Mouse (Mus musculus): Measurements from ENCODE around the gene Ak7. TPM values are rescaled to one million over a fixed set of nuclear protein-coding genes. Genes with fewer than 3 reads are reported as not detected.

Gene Ak7
- polyA plus RNA-seq, 1 experiment from 2014 or later: 0.78 TPM

DNA sequence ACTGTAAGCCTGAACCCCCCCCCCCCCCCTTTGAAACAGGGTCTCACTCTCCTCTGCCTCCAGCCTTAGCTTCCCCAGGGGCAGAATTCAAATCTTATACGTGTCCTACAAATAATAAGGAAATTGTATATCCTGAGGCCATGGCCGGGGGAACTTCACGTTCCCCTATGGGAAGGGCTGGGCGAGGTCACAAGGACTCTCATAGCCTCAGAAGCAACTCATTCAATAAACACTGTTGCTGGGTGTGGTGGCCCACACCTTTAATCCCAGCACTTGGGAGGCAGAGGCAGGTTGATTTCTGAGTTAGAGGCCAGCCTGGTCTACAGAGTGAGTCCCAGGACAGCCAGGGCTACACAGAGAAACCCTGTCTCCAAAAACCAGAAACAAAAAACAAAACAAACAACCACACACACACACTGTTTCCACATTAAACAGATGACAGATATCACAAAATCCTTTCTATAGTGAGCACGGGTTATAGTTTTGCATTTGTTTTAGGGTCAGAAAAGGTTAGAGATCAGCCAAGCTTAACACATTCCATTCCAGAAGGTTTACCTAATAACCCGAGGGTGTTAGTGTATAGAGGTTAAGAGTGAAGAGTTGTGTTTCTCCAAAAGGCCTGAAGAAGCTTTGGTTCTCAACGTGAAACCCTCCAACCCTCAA is 29.6 kb downstream of the Ak7 start:
- Histone ChIP-seq H3K27ac (no peak overlapping the region), H3K9ac (no peak overlapping the region), H3K4me1 (no peaks in the 10 kb centered on the region), H3K4me3 (replicated peaks) (no peak overlapping the region), H3K36me3 (replicated peaks) (no peaks in the 10 kb centered on the region), H3K27me3 (no peaks in the 10 kb centered on the region), H3K4me2 (no peak overlapping the region), H3K9me3 (no peaks in the 10 kb centered on the region)
- no peak for ATAC-seq (ENCODE audit: low FRiP score)
- WGBS: 72% methylated on average over 7 of the region's 7 CpGs

DNA sequence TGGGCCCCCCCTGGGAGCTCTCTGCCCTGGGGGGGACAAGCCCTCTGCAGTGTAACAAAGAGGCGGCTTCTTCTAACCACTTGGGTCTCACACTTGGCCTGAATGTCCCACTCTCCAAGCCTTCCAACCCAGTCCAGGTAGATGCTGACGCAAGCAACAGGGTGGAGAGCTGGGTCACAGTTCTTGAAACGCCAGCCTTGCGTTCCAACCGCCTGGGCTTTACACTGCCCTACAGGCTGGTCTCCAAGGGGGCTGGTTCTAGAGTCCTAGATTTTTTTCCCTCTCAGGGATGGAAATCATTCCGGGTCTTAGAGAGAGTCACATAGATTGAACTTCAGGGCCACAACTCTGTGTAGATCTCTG is 30.1 kb downstream of the Ak7 start:
- no peaks in the 10 kb centered on the region for H3K4me1 ChIP-seq
- no peaks in the 10 kb centered on the region for H3K36me3 ChIP-seq (replicated peaks)
- no peaks in the 10 kb centered on the region for H3K27me3 ChIP-seq
- no peak for ATAC-seq (ENCODE audit: low FRiP score)
- no peak overlapping the region for H3K27ac ChIP-seq
- no peak overlapping the region for H3K9ac ChIP-seq
- 90% methylated on average over 6 of the region's 6 CpGs for WGBS
- no peak overlapping the region for H3K4me2 ChIP-seq
- H3K4me3 ChIP-seq (replicated peaks): no peak overlapping the region
- no peaks in the 10 kb centered on the region for H3K9me3 ChIP-seq

DNA sequence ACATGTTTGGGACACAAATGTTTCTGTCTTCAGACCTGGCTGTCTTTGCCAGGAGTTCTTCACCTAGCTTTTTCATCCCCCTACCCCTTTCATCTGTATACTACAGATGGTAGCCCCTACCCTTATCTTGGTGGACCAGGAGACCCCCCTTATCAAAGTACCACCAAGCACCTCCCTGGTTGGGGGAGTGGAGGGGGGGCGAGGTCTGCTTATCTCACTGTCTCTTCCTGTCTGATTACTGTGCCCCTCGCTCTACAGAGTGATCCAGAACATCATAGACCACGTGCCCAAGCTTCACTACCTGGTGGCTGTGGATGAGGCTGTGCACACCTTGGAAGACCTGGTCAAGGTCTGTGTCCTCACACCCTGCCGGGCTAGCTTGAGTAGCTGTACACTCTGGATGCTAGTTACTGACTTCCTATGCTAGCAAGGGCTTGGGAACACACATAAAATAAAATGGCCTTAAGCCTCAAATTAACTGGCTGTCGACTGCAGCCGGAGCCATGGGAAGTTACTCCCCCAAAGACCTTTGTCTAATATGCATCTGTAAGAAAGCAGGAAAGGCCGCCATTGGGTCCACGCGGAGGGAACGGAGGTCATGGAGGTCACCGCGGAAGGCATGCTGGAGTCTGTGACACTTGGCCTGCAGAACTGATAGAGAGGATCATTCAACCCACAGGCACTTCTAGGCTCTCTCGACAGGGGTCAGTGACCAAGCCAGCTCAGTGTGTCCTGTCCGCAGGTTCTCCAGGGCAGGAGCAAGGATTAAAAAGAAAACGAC is 32.7 kb downstream of the Ak7 start:
- Histone ChIP-seq H3K4me1 (no peaks in the 10 kb centered on the region), H3K9me3 (no peaks in the 10 kb centered on the region), H3K4me3 (replicated peaks) (no peak overlapping the region), H3K4me2 (no peak overlapping the region), H3K9ac (no peak overlapping the region), H3K27ac (no peak overlapping the region), H3K27me3 (no peaks in the 10 kb centered on the region), H3K36me3 (replicated peaks) (no peaks in the 10 kb centered on the region)
- 88% methylated on average over 15 of the region's 15 CpGs for WGBS
- ATAC-seq (ENCODE audit: low FRiP score): no peak

DNA sequence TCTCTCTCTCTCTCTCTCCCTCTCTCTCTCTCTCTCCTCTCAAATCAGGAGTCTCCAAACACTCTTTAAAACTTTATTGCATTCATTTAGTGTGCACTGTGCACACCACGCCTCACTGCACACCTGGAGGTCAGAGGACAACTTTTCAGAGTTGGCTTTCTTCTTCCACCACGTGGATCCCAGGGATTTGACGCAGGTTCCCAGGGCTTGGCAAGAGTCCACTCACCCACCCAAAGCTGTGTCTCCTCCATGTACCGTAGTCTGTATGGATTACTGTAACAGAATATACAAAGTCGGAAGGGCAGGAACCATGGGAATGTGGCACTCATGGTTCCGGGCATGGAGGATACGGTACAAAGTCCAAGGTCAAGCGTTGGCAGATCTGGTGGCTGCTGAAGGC is 33.9 kb downstream of the Ak7 start:
- Histone ChIP-seq H3K36me3 (replicated peaks) (no peaks in the 10 kb centered on the region), H3K27me3 (no peaks in the 10 kb centered on the region), H3K9ac (no peak overlapping the region), H3K4me3 (replicated peaks) (no peak overlapping the region), H3K4me2 (no peak overlapping the region), H3K9me3 (no peaks in the 10 kb centered on the region), H3K27ac (no peak overlapping the region), H3K4me1 (no peaks in the 10 kb centered on the region)
- ATAC-seq (ENCODE audit: low FRiP score): no peak
- WGBS: 91% methylated on average over 8 of the region's 8 CpGs

DNA sequence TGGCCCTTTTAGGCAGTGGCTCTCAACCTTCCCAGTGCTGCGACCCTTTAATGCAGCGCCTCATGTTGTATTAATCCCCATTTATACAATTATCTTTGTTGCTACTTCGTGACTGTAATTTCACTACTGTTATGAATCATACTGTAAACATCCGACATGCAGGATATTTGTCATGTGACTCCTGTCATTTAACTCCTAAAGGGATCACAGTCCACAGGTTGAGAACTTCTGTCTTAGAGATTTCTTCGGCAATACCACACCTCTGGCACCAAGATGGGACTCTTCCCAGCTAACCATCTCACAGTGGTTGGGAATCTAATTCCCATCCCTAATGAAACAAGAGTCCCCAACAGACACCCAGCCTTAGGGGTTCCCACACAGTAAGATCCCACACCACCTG is 42.3 kb downstream of the Ak7 start:
- WGBS: 92% methylated on average over 5 of the region's 5 CpGs
- H3K9ac ChIP-seq: no peak overlapping the region
- ATAC-seq (ENCODE audit: low FRiP score): no peak
- H3K9me3 ChIP-seq: no peaks in the 10 kb centered on the region
- H3K4me3 ChIP-seq (replicated peaks): no peak overlapping the region
- no peak overlapping the region for H3K27ac ChIP-seq
- H3K27me3 ChIP-seq: no peaks in the 10 kb centered on the region
- H3K4me2 ChIP-seq: no peak overlapping the region
- H3K36me3 ChIP-seq (replicated peaks): no peaks in the 10 kb centered on the region
- no peaks in the 10 kb centered on the region for H3K4me1 ChIP-seq

DNA sequence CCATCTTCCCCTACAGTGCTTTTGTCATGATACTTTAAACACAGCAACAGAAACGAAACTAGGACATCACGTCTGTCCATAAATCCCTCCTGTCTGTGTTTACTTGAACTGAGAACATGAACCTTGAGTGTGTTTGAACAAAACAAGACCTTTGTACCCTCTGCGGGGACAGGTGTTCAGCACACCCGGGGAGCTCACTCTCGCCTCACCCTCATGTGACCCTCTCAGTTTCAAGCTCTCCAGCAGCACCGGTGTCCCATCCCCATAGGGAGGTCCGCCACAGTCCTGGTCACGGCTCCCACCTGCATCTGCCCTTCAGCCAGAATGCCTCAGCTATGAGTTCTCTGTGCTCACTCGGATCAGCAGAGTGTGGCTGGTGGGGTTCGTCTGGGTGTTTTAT is 48.0 kb downstream of the Ak7 start:
- H3K36me3 ChIP-seq (replicated peaks): no peaks in the 10 kb centered on the region
- H3K4me1 ChIP-seq: 0 out of 2 replicates have a peak, but pooled peaks cover 4% of the 10 kb centered on the region
- H3K27me3 ChIP-seq: no peaks in the 10 kb centered on the region
- 0 out of 2 replicates have a peak, but pooled peaks cover 3% of the 10 kb centered on the region for H3K9me3 ChIP-seq
- H3K4me3 ChIP-seq (replicated peaks): no peak overlapping the region
- ATAC-seq (ENCODE audit: low FRiP score): no peak
- H3K27ac ChIP-seq: no peak overlapping the region
- no peak overlapping the region for H3K4me2 ChIP-seq
- 94% methylated on average over 10 of the region's 10 CpGs for WGBS
- H3K9ac ChIP-seq: no peak overlapping the region

DNA sequence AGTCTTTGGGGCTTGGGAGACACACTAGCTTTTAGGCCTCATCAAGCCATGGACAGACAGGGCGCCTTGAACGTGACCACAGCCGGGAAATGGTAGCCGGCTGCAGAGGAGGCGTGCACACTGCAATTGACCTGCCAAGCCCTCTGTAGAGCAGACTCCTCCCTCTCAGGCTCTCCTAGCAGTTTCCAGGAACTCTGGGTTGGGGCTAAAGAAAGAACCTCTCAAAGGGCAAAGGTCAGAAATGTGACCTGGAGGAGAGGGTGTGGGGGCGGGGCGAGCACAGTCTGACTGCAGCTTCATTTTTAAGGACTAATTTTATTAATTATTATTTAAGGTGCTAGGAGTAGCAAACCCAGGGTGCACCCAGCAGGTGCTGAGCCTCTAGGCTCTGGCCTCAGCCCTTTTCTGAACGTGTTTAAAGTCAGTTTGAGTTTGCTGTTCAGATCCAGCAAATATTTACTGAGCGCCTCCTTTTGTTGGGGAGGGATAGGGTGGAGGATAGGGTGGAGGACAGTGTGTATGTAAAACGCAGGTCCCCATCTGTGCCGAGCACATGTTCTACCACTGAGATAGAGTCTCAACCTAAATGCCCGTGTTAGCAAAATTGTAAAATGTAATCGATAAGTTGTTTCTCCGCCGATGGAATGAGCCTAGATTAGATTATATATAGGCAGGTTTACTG is 52.2 kb downstream of the Ak7 start:
- H3K9ac ChIP-seq: no peak overlapping the region
- 0 out of 2 replicates have a peak, but pooled peaks cover 4% of the 10 kb centered on the region for H3K4me1 ChIP-seq
- ATAC-seq (ENCODE audit: low FRiP score): no peak
- 0 out of 2 replicates have a peak, but pooled peaks cover 3% of the 10 kb centered on the region for H3K9me3 ChIP-seq
- no peak overlapping the region for H3K4me2 ChIP-seq
- WGBS: 48% methylated on average over 15 of the region's 15 CpGs
- no peaks in the 10 kb centered on the region for H3K27me3 ChIP-seq
- H3K36me3 ChIP-seq (replicated peaks): no peaks in the 10 kb centered on the region
- no peak overlapping the region for H3K27ac ChIP-seq
- H3K4me3 ChIP-seq (replicated peaks): no peak overlapping the region

DNA sequence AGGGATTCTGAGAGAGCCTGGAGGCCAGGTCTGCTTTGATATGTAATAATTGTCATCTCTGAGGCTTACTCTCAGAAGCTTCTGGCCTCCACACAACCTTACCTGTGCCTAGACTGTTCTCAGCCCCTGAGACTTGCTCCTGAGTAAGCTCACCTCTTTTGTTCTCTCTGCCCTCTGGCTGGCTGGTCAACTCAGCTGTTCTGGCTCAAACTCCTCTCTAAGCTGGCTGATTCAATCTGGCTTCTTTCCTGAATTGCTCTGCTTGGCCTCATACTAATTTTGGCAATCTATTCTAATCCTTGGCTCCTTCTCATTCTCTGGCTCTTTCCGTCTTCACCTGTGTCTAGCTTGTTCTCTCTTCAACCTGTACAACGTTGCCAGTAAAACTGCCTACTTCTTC is 53.1 kb downstream of the Ak7 start:
- 85% methylated on average over 2 of the region's 2 CpGs for WGBS
- no peak for ATAC-seq (ENCODE audit: low FRiP score)

DNA sequence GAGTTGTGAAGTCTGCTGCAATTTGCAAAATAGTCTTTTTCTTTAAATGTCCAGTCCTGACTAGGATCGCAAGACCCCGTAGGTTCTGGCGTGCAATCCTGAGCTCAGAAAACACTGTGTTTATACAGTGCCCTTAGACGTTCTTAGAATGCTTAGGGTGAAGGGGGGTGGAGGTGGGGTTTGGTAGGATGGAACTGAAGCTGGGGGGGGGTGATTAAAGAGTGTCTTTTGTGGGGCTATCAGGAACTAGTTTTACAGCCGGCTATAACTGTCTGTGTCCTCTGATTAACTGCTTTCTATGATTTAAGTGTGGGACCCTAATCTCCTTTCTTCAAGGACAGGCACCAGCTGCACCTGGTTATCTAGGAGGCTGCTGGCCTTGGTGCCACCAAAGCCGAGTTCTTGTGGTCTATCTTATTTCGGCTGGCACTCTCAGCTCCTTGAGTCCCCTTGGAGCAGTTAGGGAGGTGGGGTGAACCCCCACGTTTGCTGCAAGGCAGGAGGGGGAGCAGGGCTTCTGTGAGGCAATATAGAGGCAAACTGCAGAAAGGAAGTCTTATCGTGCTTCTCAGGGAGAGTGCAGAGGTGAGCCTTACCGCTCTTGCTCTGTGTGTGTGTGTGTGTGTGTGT is 54.2 kb downstream of the Ak7 start:
- Histone ChIP-seq H3K4me2 (no peak overlapping the region), H3K9ac (no peak overlapping the region), H3K9me3 (0 out of 2 replicates have a peak, but pooled peaks cover under 1% of the 10 kb centered on the region), H3K4me1 (0 out of 2 replicates have a peak, but pooled peaks cover 4% of the 10 kb centered on the region), H3K27ac (no peak overlapping the region), H3K4me3 (replicated peaks) (no peak overlapping the region), H3K27me3 (no peaks in the 10 kb centered on the region), H3K36me3 (replicated peaks) (no peaks in the 10 kb centered on the region)
- ATAC-seq (ENCODE audit: low FRiP score): no peak
- WGBS: 80% methylated on average over 10 of the region's 10 CpGs

More for the DNA sequence above, 53.1 kb downstream of the Ak7 start:
- Histone ChIP-seq H3K9me3 (0 out of 2 replicates have a peak, but pooled peaks cover 3% of the 10 kb centered on the region), H3K36me3 (replicated peaks) (no peaks in the 10 kb centered on the region), H3K4me2 (no peak overlapping the region), H3K27ac (no peak overlapping the region), H3K9ac (no peak overlapping the region), H3K27me3 (no peaks in the 10 kb centered on the region), H3K4me1 (0 out of 2 replicates have a peak, but pooled peaks cover 4% of the 10 kb centered on the region), H3K4me3 (replicated peaks) (no peak overlapping the region)

DNA sequence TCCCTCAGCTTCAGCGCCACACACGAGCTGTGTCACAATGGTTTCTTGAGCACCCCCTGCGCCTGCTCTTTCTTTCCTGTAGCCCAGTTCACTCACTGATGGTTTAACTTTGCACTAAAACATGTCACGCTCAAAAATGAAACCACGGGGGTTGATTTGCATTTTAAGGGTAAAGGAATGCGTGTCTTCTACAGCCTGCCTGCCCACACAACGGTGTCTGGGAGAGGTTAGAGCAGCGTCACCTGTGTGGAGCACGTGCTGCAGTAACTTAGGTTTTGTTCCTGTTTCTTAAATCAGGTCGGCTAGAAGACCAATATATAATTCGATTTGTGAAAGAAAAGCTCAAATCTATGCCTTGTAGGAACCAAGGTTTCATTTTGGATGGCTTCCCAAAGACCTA is 55.4 kb downstream of the Ak7 start:
- H3K9ac ChIP-seq: no peak overlapping the region
- no peaks in the 10 kb centered on the region for H3K9me3 ChIP-seq
- H3K4me1 ChIP-seq: 0 out of 2 replicates have a peak, but pooled peaks cover 4% of the 10 kb centered on the region
- WGBS: 77% methylated on average over 11 of the region's 11 CpGs
- H3K27ac ChIP-seq: no peak overlapping the region
- H3K4me3 ChIP-seq (replicated peaks): no peak overlapping the region
- no peak overlapping the region for H3K4me2 ChIP-seq
- no peaks in the 10 kb centered on the region for H3K36me3 ChIP-seq (replicated peaks)
- H3K27me3 ChIP-seq: no peaks in the 10 kb centered on the region
- ATAC-seq (ENCODE audit: low FRiP score): no peak

DNA sequence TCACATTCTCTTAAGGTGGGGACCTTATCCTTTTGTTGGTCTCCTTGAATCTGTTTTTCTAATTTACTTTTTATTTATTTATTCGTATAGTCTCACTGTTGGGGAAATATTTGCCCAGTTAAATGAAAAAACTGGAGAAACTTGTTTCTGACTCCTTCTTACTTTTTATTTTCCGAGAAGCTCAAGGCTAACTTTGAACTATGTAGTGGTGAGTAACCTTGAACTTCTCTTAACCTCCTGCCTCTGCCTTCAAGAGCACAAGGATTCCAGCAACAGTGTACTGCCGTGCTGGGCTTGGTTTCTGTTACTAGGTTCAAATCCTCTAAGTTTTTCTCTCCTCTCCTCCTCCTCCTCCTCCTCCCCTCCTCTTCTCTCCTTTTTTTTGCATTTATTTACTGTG is 55.9 kb downstream of the Ak7 start:
- no peak overlapping the region for H3K9ac ChIP-seq

DNA sequence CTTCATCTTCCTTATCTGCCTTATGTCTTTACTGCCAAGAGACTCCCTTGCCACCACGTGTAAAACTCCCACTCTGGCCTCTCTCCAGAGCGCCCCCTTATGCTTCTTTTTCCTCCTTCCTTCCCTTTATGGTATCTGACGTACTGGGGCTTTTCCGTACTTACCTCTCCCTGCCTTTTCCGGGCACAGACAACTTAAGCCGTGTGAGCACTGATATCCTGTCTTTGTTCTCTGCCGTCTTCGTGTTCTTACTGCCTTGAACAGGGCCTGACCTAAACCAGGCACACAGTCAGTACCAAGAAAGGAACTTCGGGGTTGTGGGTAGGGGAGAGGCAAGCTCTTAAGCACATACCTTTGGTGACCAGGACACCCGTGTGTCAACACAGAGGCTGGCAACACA is 63.9 kb downstream of the Ak7 start:
- H3K27ac ChIP-seq: no peak overlapping the region
- H3K9ac ChIP-seq: no peak overlapping the region
- 77% methylated on average over 10 of the region's 10 CpGs for WGBS
- no peaks in the 10 kb centered on the region for H3K36me3 ChIP-seq (replicated peaks)
- H3K4me3 ChIP-seq (replicated peaks): no peak overlapping the region
- H3K4me1 ChIP-seq: no peaks in the 10 kb centered on the region
- no peak for ATAC-seq (ENCODE audit: low FRiP score)
- H3K27me3 ChIP-seq: 0 out of 2 replicates have a peak, but pooled peaks cover 3% of the 10 kb centered on the region
- H3K4me2 ChIP-seq: no peak overlapping the region
- no peaks in the 10 kb centered on the region for H3K9me3 ChIP-seq

More for the DNA sequence above, 55.9 kb downstream of the Ak7 start:
- Histone ChIP-seq H3K4me3 (replicated peaks) (no peak overlapping the region), H3K4me1 (0 out of 2 replicates have a peak, but pooled peaks cover 4% of the 10 kb centered on the region), H3K27me3 (0 out of 2 replicates have a peak, but pooled peaks cover 3% of the 10 kb centered on the region), H3K4me2 (no peak overlapping the region), H3K27ac (no peak overlapping the region), H3K36me3 (replicated peaks) (no peaks in the 10 kb centered on the region), H3K9me3 (no peaks in the 10 kb centered on the region)
- 84% methylated on average over 3 of the region's 3 CpGs for WGBS
- ATAC-seq (ENCODE audit: low FRiP score): no peak
